ENCODE assay signal across 8 mouse cellular contexts in the genomic region with DNA sequence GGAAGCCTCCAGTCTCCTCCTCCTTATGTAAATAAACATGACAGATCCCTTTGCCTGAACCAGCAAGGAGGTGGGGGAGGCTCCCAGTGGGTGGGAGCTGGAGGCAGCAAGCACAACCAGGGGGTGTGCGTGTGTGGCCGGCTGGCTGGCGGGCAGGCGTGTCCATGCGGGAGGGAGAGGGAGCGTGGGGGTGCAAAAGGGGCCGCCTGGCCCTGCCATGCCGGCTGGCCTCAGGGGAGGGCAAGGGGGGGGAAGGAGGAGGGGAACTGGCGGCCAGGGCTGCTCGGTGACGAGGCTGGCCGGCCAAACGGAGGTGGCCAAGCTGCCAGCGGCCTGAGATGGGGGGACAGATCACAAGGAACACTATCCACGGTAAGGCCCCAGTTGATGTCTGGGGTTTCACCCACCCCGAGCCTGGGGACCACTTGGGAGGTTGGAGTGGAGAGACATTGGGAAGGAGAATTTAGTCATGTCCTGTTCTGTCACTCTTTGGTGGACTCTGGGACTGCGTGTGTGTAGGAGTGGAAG. TPM values are rescaled to one million over a fixed set of nuclear protein-coding genes. Genes with fewer than 3 reads are reported as not detected.
DNase-seq lines count a peak whose midpoint lies in the region; ATAC-seq lines count a peak whose summit lies in the region.

No protein-coding gene starts in this region.

- peak; percentile 58 for DNase-seq in layer of hippocampus, adult 11-12 months (ENCODE audit: low spot score)
- no peak for DNase-seq in layer of hippocampus, adult 9-10 months (ENCODE audit: low spot score)
- DNase-seq in forebrain, embryonic 10.5 days (ENCODE audit: extremely low spot score, low spot score): peak; percentile 25
- DNase-seq in liver, embryonic 11.5 days (ENCODE audit: low spot score): peak; percentile 55
- DNase-seq in neural tube, embryonic 10.5 days (ENCODE audit: extremely low spot score, low spot score): peak; percentile 48
- peak; percentile 42 for DNase-seq in urinary bladder, postnatal 10 days (ENCODE audit: low spot score)

- ATAC-seq in heart, embryonic 11.5 days (replicated peaks; ENCODE audit: insufficient number of reproducible peaks, low FRiP score, low TSS enrichment): peak; percentile 51; the same call in 1 of the 2 replicates
- ATAC-seq in kidney, embryonic 14.5 days (ENCODE audit: low FRiP score, low TSS enrichment): peak; percentile 91
- ATAC-seq in liver, embryonic 11.5 days (replicated peaks; ENCODE audit: low FRiP score): peak; percentile 43; the same call in 1 of the 2 replicates

- H3K4me3 ChIP-seq in forebrain, embryonic 10.5 days: peak overlapping the region; percentile 32
- peak overlapping the region; percentile 32 for H3K4me3 ChIP-seq in heart, embryonic 11.5 days (ENCODE audit: low read depth, low read length)
- peak overlapping the region; percentile 29 for H3K4me3 ChIP-seq in kidney, embryonic 14.5 days (ENCODE audit: low read length)
- H3K4me3 ChIP-seq in liver, embryonic 11.5 days (ENCODE audit: low read depth, low read length): 0 out of 2 replicates have a peak overlapping the region, but pooled peaks have one; percentile 14

- WGBS in forebrain, embryonic 10.5 days: 7% methylated on average over 17 of the region's 17 CpGs
- 5% methylated on average over 17 of the region's 17 CpGs for WGBS in heart, embryonic 11.5 days (ENCODE audit: insufficient replicate concordance)
- WGBS in kidney, embryonic 14.5 days: 2% methylated on average over 17 of the region's 17 CpGs
- WGBS in liver, embryonic 11.5 days: 7% methylated on average over 13 of the region's 17 CpGs

- no peaks in the 10 kb centered on the region for H3K36me3 ChIP-seq in forebrain, embryonic 10.5 days (replicated peaks)
- H3K36me3 ChIP-seq in heart, embryonic 11.5 days (ENCODE audit: control insufficient read depth, insufficient read depth, low read length): no peaks in the 10 kb centered on the region
- H3K36me3 ChIP-seq in kidney, embryonic 14.5 days (ENCODE audit: control insufficient read depth, insufficient read depth, low read length): no peaks in the 10 kb centered on the region
- H3K36me3 ChIP-seq in liver, embryonic 11.5 days (ENCODE audit: control insufficient read depth, insufficient read depth, low read length): no peaks in the 10 kb centered on the region

- no peaks in the 10 kb centered on the region for H3K9me3 ChIP-seq in forebrain, embryonic 10.5 days
- H3K9me3 ChIP-seq in heart, embryonic 11.5 days (replicated peaks; ENCODE audit: control insufficient read depth, low read length): no peaks in the 10 kb centered on the region
- H3K9me3 ChIP-seq in kidney, embryonic 14.5 days (ENCODE audit: control insufficient read depth, low read length): no peaks in the 10 kb centered on the region
- no peaks in the 10 kb centered on the region for H3K9me3 ChIP-seq in liver, embryonic 11.5 days (ENCODE audit: control insufficient read depth, low read length)

- peaks cover 10% of the 10 kb centered on the region; the same call in 1 of the 2 replicates for H3K27me3 ChIP-seq in forebrain, embryonic 10.5 days (ENCODE audit: poor library complexity, severe bottlenecking)
- no peaks in the 10 kb centered on the region for H3K27me3 ChIP-seq in heart, embryonic 11.5 days (ENCODE audit: control insufficient read depth, insufficient read depth, low read length)
- no peaks in the 10 kb centered on the region for H3K27me3 ChIP-seq in kidney, embryonic 14.5 days (ENCODE audit: control insufficient read depth, insufficient read depth, low read length)
- no peaks in the 10 kb centered on the region for H3K27me3 ChIP-seq in liver, embryonic 11.5 days (replicated peaks; ENCODE audit: control insufficient read depth, insufficient read depth, low read length)

- H3K27ac ChIP-seq in forebrain, embryonic 10.5 days: peak overlapping the region; percentile 64
- peak overlapping the region; percentile 22; the same call in 1 of the 2 replicates for H3K27ac ChIP-seq in heart, embryonic 11.5 days (ENCODE audit: low read depth, low read length)
- H3K27ac ChIP-seq in kidney, embryonic 14.5 days (ENCODE audit: low read depth, low read length): peak overlapping the region; percentile 47
- H3K27ac ChIP-seq in liver, embryonic 11.5 days (ENCODE audit: low read depth, low read length): no peak overlapping the region

- peaks cover 12% of the 10 kb centered on the region for H3K4me1 ChIP-seq in forebrain, embryonic 10.5 days
- peaks cover 12% of the 10 kb centered on the region for H3K4me1 ChIP-seq in heart, embryonic 11.5 days (ENCODE audit: control insufficient read depth, insufficient read depth, low read length)
- H3K4me1 ChIP-seq in kidney, embryonic 14.5 days (ENCODE audit: control insufficient read depth, insufficient read depth, low read length): peaks cover 20% of the 10 kb centered on the region
- peaks cover 8% of the 10 kb centered on the region; the same call in 1 of the 2 replicates for H3K4me1 ChIP-seq in liver, embryonic 11.5 days (replicated peaks; ENCODE audit: control insufficient read depth, insufficient read depth, low read length)

- H3K9ac ChIP-seq in heart, embryonic 11.5 days (ENCODE audit: low read depth, low read length): peak overlapping the region; percentile 71
- peak overlapping the region; percentile 40; the same call in 1 of the 2 replicates for H3K9ac ChIP-seq in kidney, embryonic 14.5 days (ENCODE audit: low read depth, low read length)
- H3K9ac ChIP-seq in liver, embryonic 11.5 days (ENCODE audit: low read depth, low read length): no peak overlapping the region

- H3K4me2 ChIP-seq in heart, embryonic 11.5 days: peak overlapping the region; percentile 65
- peak overlapping the region; percentile 54 for H3K4me2 ChIP-seq in kidney, embryonic 14.5 days (replicated peaks; ENCODE audit: low read depth, low read length)
- peak overlapping the region; percentile 55 for H3K4me2 ChIP-seq in liver, embryonic 11.5 days

RNA-seq across cellular contexts. Expression of gene Neurl1a, which starts 50.2 kb away (rescaled TPM):
- 4.1 and 5.2 TPM in 2 replicates for polyA plus RNA-seq in forebrain, embryonic 10.5 days (2016; fragmentation: Nextera tagmentation; extraction: Ambion mirVana)
- polyA plus RNA-seq in heart, embryonic 11.5 days (2014; fragmentation: Nextera tagmentation; extraction: Ambion mirVana): 3.0 and 3.2 TPM in 2 replicates
- 4.7 and 5.9 TPM in 2 replicates for polyA plus RNA-seq in kidney, embryonic 14.5 days (2014; fragmentation: Nextera tagmentation; extraction: Ambion mirVana)
- 4.5 and 4.6 TPM in 2 replicates for polyA plus RNA-seq in liver, embryonic 11.5 days (2014; fragmentation: Nextera tagmentation; extraction: Ambion mirVana)
